Mouse (Mus musculus) limb, embryonic 14.5 days (tissue): ENCODE data around the gene Eps15. TPM values are rescaled to one million over a fixed set of nuclear protein-coding genes. Genes with fewer than 3 reads are reported as not detected.

Experiments
- ATAC-seq: fragments of 200-750 bp; cut with Nextera tagmentation; 2 replicates; pipeline ENCODE4 v1.8.0; 2017; ENCODE audit warnings: low read depth, moderate number of reproducible peaks, moderate TSS enrichment; ENCODE audit not compliant: low FRiP score
- DNase-seq: peaks from one replicate; pipeline ENCODE4 v3.0.0-alpha.2; 2015; ENCODE audit warnings: low spot score
- H3K27ac ChIP-seq: fragments of 300-500 bp; sonication (generic); replicated peaks from 2 replicates; pipeline ENCODE4 v1.5.1; 2014; ENCODE audit warnings: low read depth, mild to moderate bottlenecking, low read length, moderate library complexity, mixed read lengths
- H3K27me3 ChIP-seq: fragments of 300-500 bp; sonication (generic); 2 replicates; pipeline ENCODE4 v1.6.1; 2014; ENCODE audit warnings: low read length, mixed read lengths; ENCODE audit not compliant: control insufficient read depth, insufficient read depth
- H3K36me3 ChIP-seq: fragments of 300-500 bp; sonication (generic); 2 replicates; pipeline ENCODE4 v1.6.1; 2014; ENCODE audit warnings: mild to moderate bottlenecking, low read length, moderate library complexity, mixed read lengths; ENCODE audit not compliant: control insufficient read depth, insufficient read depth
- H3K4me1 ChIP-seq: fragments of 300-500 bp; sonication (generic); 2 replicates; pipeline ENCODE4 v1.6.1; 2014; ENCODE audit warnings: antibody characterized with exemption, low read length, mixed read lengths; ENCODE audit not compliant: control insufficient read depth, insufficient read depth
- H3K4me2 ChIP-seq: fragments of 300-500 bp; sonication (generic); replicated peaks from 2 replicates; pipeline ENCODE4 v1.6.1; 2014; ENCODE audit warnings: low read depth, mild to moderate bottlenecking, low read length, moderate library complexity; ENCODE audit not compliant: severe bottlenecking
- H3K4me3 ChIP-seq: fragments of 300-500 bp; sonication (generic); replicated peaks from 2 replicates; pipeline ENCODE4 v1.5.1; 2014; ENCODE audit warnings: low read length
- H3K9ac ChIP-seq: fragments of 300-500 bp; sonication (generic); 2 replicates; pipeline ENCODE4 v1.6.1; 2014; ENCODE audit warnings: mild to moderate bottlenecking, low read depth, low read length, moderate library complexity; ENCODE audit not compliant: severe bottlenecking
- H3K9me3 ChIP-seq: fragments of 300-500 bp; sonication (generic); 2 replicates; pipeline ENCODE4 v1.6.1; 2016; ENCODE audit warnings: low read length; ENCODE audit not compliant: control insufficient read depth
- POLR2A ChIP-seq: fragments of 200-500 bp; IDR thresholded peaks from 2 replicates; pipeline ENCODE4 v1.8.0; 2012; ENCODE audit warnings: inconsistent platforms, mild to moderate bottlenecking, moderate library complexity, borderline replicate concordance; ENCODE audit not compliant: insufficient read depth, insufficient read length; ENCODE audit errors: extremely low read depth
- WGBS: fragments of 180-500 bp; shearing (Covaris S2); extraction: QIAGEN DNeasy Blood & Tissue Kit; methylation state at CpG from one replicate; pipeline ENCODE4 v1.1.7; 2014; 5-methylcytosine and 5-hydroxymethylcytosine counted together
- polyA plus RNA-seq, 2 experiments: library from polyadenylated mRNA; depleted of rRNA in 1 of 2; stranded (reverse) in 1 of 2; unstranded in 1 of 2; fragments of >200 nt; fragmentation: Nextera tagmentation in 1 of 2; extraction: Ambion mirVana in 1 of 2; gene quantifications; 2 replicates each; pipeline versions ENCODE4 v1.2.1 to v1.2.3; 2012 to 2014

Eps15 gene
- polyA plus RNA-seq, 2 experiments = 27.0 to 36.3 TPM

DNA sequence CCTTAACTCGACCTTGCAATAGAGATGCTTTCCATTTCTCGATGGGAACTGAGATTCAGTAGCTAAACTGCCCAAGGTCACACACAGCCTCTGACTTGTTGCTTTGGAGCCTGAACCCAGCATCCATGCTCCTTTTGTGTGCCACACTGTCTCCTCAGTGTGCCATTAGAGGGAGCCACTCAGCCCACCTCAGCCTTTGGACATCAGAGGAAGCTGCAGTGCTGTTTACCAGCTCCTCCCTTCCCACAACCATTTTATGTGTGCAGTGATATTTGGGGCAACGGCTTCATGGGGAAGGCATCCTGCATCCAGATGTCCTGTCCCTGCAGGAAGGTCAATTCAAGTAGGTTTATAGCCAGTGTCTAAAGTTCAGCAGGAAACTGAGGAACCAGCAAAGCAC lies 28.5 kb upstream of the Eps15 start:
- no peak overlapping the region for H3K27ac ChIP-seq
- DNase-seq = no peak
- no peaks in the 10 kb centered on the region for H3K4me1 ChIP-seq
- H3K9ac ChIP-seq = no peak overlapping the region
- 28% methylated on average over 3 of the region's 3 CpGs for WGBS
- TF ChIP-seq POLR2A = no peak
- H3K27me3 ChIP-seq = no peaks in the 10 kb centered on the region
- H3K4me2 ChIP-seq = no peak overlapping the region
- no peak overlapping the region for H3K4me3 ChIP-seq
- no peak for ATAC-seq
- no peaks in the 10 kb centered on the region for H3K36me3 ChIP-seq
- H3K9me3 ChIP-seq = no peaks in the 10 kb centered on the region

DNA sequence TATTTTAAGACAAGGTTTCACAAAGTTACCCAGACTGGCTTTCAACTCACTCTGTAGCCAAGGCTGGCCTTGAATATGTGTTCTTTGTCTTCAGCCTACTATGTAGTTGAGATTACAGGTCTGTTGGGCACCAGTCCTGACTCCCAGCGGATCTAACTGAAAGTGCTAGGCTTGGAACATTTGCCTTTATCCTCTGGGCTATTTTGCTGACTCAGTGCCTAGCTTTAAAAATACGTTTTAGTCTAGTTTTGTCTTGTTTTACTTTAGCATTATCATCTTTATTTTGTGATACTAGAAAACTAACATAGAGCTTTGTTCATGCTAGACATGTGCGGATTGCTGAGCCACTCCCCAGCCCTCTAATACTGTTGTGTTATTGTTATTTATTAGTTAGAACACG lies 27.9 kb upstream of the Eps15 start:
- Histone ChIP-seq H3K36me3 (no peaks in the 10 kb centered on the region), H3K9me3 (no peaks in the 10 kb centered on the region), H3K9ac (no peak overlapping the region), H3K4me3 (no peak overlapping the region), H3K4me2 (no peak overlapping the region), H3K27me3 (no peaks in the 10 kb centered on the region), H3K4me1 (no peaks in the 10 kb centered on the region), H3K27ac (no peak overlapping the region)
- 82% methylated on average over 4 of the region's 4 CpGs for WGBS
- no peak for ATAC-seq
- no peak for TF ChIP-seq POLR2A
- DNase-seq = no peak

DNA sequence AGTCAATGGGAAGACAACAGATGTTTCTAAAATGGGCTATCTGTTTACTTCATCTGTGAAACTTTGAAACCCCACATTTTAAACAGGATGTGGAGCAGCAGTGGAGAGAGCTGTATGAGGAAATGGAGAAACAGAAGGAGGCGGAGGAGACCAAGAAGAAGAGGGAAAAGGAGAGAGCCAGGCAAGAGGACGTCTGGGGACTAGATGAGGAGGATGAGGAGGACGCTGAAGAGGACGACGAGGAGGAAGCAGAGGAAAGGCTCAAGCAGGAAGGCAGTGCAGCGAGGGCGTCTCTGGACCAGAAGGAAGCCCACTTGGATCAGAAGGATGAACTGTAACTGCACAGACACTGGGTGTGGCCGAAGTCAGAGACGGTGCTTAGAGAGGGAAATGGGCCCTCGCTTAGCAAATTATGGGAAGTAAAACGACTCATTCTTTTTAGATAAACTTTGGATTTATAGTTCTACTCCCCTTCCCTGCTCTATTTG lies 26.4 kb upstream of the Eps15 start:
- DNase-seq (no peak), ATAC-seq (no peak)
- no peak for TF ChIP-seq POLR2A

DNA sequence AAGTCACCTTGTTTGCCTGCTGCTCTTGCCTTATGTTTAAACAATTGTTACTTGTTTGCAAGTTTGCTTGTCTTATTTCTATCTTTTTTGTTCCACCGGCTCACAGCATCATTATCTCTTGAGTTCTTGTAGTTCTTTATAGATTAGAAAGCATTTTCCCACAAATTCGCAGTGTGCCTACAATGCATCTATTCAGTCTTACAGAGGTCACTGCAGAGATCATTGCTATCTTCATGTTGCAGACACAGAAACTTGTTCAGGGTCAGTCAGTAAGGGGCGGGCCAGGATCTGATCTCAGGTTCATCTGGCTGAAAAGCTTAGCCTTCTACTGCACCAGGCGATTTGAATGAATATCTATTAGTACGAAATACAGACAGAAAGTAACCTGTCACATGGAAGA lies 25.6 kb upstream of the Eps15 start:
- Histone ChIP-seq H3K9ac (no peak overlapping the region), H3K36me3 (no peaks in the 10 kb centered on the region), H3K4me3 (no peak overlapping the region), H3K27me3 (no peaks in the 10 kb centered on the region), H3K9me3 (no peaks in the 10 kb centered on the region), H3K27ac (no peak overlapping the region), H3K4me2 (no peak overlapping the region), H3K4me1 (no peaks in the 10 kb centered on the region)
- no peak for TF ChIP-seq POLR2A
- ATAC-seq (no peak), DNase-seq (no peak)
- WGBS = 87% methylated on average over 5 of the region's 5 CpGs

More for the DNA sequence above, 26.4 kb upstream of the Eps15 start:
- WGBS = 72% methylated on average over 11 of the region's 11 CpGs
- Histone ChIP-seq H3K9me3 (no peaks in the 10 kb centered on the region), H3K27me3 (no peaks in the 10 kb centered on the region), H3K4me2 (no peak overlapping the region), H3K9ac (no peak overlapping the region), H3K36me3 (no peaks in the 10 kb centered on the region), H3K4me3 (no peak overlapping the region), H3K4me1 (no peaks in the 10 kb centered on the region), H3K27ac (no peak overlapping the region)

DNA sequence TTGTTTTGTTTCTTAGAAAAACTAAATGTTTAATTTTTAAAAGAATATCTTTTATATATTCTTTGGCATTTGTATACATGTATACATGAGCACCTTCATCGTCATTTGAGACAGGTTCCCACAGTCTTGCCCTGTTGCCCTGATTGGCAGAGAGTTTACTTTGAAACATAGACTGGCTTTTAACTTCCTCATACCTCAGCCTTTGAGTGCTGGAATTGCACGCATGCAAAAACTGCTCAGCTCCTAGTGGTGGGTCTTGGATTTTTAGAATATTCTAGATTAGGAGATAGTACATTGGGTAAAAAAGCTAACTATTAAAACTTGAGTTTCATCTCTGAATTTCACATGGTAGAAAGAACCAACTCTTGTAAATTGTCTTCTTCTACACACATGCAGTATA lies 24.7 kb upstream of the Eps15 start:
- H3K9me3 ChIP-seq = no peaks in the 10 kb centered on the region
- ATAC-seq (no peak), DNase-seq (no peak)
- 79% methylated on average over 2 of the region's 2 CpGs for WGBS
- H3K27me3 ChIP-seq = no peaks in the 10 kb centered on the region
- H3K4me1 ChIP-seq = no peaks in the 10 kb centered on the region
- no peak overlapping the region for H3K4me3 ChIP-seq
- H3K36me3 ChIP-seq = no peaks in the 10 kb centered on the region
- no peak for TF ChIP-seq POLR2A
- no peak overlapping the region for H3K9ac ChIP-seq
- no peak overlapping the region for H3K4me2 ChIP-seq
- H3K27ac ChIP-seq = no peak overlapping the region
